Mouse (Mus musculus) embryonic facial prominence, embryonic 10.5 days (tissue): ENCODE data around the gene Dpy19l1. TPM values are rescaled to one million over a fixed set of nuclear protein-coding genes. Genes with fewer than 3 reads are reported as not detected.

Source experiments
- DNase-seq: peaks from one replicate; pipeline ENCODE4 v3.0.0-alpha.2; 2017; ENCODE audit warnings: low spot score
- H3K27ac ChIP-seq: fragments of 300-500 bp; sonication (generic); replicated peaks from 2 replicates; pipeline ENCODE4 v1.5.1; 2016; ENCODE audit warnings: mild to moderate bottlenecking
- H3K27me3 ChIP-seq: fragments of 300-500 bp; sonication (generic); replicated peaks from 2 replicates; pipeline ENCODE4 v1.6.1; 2016; ENCODE audit warnings: low read depth, mild to moderate bottlenecking; ENCODE audit not compliant: poor library complexity, severe bottlenecking
- H3K36me3 ChIP-seq: fragments of 300-500 bp; sonication (generic); replicated peaks from 2 replicates; pipeline ENCODE4 v1.6.1; 2016; ENCODE audit warnings: mild to moderate bottlenecking, moderate library complexity
- H3K4me1 ChIP-seq: fragments of 300-500 bp; sonication (generic); 2 replicates; pipeline ENCODE4 v1.6.1; 2016
- H3K4me3 ChIP-seq: fragments of 300-500 bp; sonication (generic); 2 replicates; pipeline ENCODE4 v1.5.1; 2016; ENCODE audit warnings: mild to moderate bottlenecking, moderate library complexity
- H3K9me3 ChIP-seq: fragments of 300-500 bp; sonication (generic); 2 replicates; pipeline ENCODE4 v1.6.1; 2016; ENCODE audit warnings: mild to moderate bottlenecking
- WGBS: fragments of 180-500 bp; shearing (Covaris S2); methylation state at CpG from one replicate; pipeline ENCODE4 v1.1.7; 2016; 5-methylcytosine and 5-hydroxymethylcytosine counted together
- polyA plus RNA-seq: library from polyadenylated mRNA; unstranded; fragments of >200 nt; fragmentation: Nextera tagmentation; extraction: Ambion mirVana; gene quantifications from 2 replicates; pipeline ENCODE4 v1.2.1, GENCODE M21; 2016

Gene Dpy19l1
- polyA plus RNA-seq, 1 experiment from 2014 or later: 9.2 TPM

GRCm38 (mm10) chr9:24453833-24454232 lies 49.1 kb downstream of the Dpy19l1 start:
- Histone ChIP-seq H3K4me3 (no peak overlapping the region), H3K9me3 (no peaks in the 10 kb centered on the region), H3K27ac (no peak overlapping the region), H3K36me3 (peaks cover 3% of the 10 kb centered on the region; the same call in 1 of the 2 replicates), H3K4me1 (no peaks in the 10 kb centered on the region), H3K27me3 (no peaks in the 10 kb centered on the region)
- DNase-seq: no peak
- WGBS: 91% methylated on average over 12 of the region's 12 CpGs

GRCm38 (mm10) chr9:24450976-24451375 lies 52.0 kb downstream of the Dpy19l1 start:
- Histone ChIP-seq H3K4me1 (no peaks in the 10 kb centered on the region), H3K27ac (no peak overlapping the region), H3K9me3 (no peaks in the 10 kb centered on the region), H3K4me3 (no peak overlapping the region), H3K36me3 (peaks cover 10% of the 10 kb centered on the region), H3K27me3 (no peaks in the 10 kb centered on the region)
- 82% methylated on average over 3 of the region's 3 CpGs for WGBS
- DNase-seq: no peak

GRCm38 (mm10) chr9:24450524-24450923 lies 52.4 kb downstream of the Dpy19l1 start:
- peaks cover 12% of the 10 kb centered on the region for H3K36me3 ChIP-seq
- no peak overlapping the region for H3K4me3 ChIP-seq
- H3K27ac ChIP-seq: no peak overlapping the region
- no peak for DNase-seq
- H3K9me3 ChIP-seq: no peaks in the 10 kb centered on the region
- H3K4me1 ChIP-seq: no peaks in the 10 kb centered on the region
- no peaks in the 10 kb centered on the region for H3K27me3 ChIP-seq
- 87% methylated on average over 7 of the region's 7 CpGs for WGBS

- Histone ChIP-seq H3K9me3 (no peaks in the 10 kb centered on the region), H3K27ac (no peak overlapping the region), H3K27me3 (no peaks in the 10 kb centered on the region), H3K4me1 (no peaks in the 10 kb centered on the region), H3K36me3 (peaks cover 13% of the 10 kb centered on the region), H3K4me3 (no peak overlapping the region)
- no peak for DNase-seq
- 85% methylated on average over 2 of the region's 2 CpGs for WGBS
Measured at GRCm38 (mm10) chr9:24434901-24435300, 68.0 kb downstream of the Dpy19l1 start.

GRCm38 (mm10) chr9:24429721-24430120 lies 73.2 kb downstream of the Dpy19l1 start:
- Histone ChIP-seq H3K27ac (no peak overlapping the region), H3K4me1 (no peaks in the 10 kb centered on the region), H3K27me3 (no peaks in the 10 kb centered on the region), H3K36me3 (peaks cover 29% of the 10 kb centered on the region), H3K9me3 (no peaks in the 10 kb centered on the region), H3K4me3 (no peak overlapping the region)
- no peak for DNase-seq

- Histone ChIP-seq H3K4me3 (no peak overlapping the region), H3K36me3 (peaks cover 41% of the 10 kb centered on the region), H3K27ac (no peak overlapping the region), H3K27me3 (no peaks in the 10 kb centered on the region), H3K9me3 (no peaks in the 10 kb centered on the region), H3K4me1 (no peaks in the 10 kb centered on the region)
- DNase-seq: no peak
- WGBS: 93% methylated on average over 1 of the region's 1 CpGs
Measured at GRCm38 (mm10) chr9:24425679-24426078, 77.3 kb downstream of the Dpy19l1 start.

GRCm38 (mm10) chr9:24423241-24423640 lies 79.7 kb downstream of the Dpy19l1 start:
- Histone ChIP-seq H3K9me3 (0 out of 2 replicates have a peak, but pooled peaks cover 2% of the 10 kb centered on the region), H3K36me3 (peaks cover 50% of the 10 kb centered on the region), H3K4me1 (no peaks in the 10 kb centered on the region), H3K4me3 (no peak overlapping the region), H3K27ac (no peak overlapping the region), H3K27me3 (no peaks in the 10 kb centered on the region)
- 94% methylated on average over 8 of the region's 8 CpGs for WGBS
- no peak for DNase-seq

- no peak overlapping the region for H3K27ac ChIP-seq
- no peak for DNase-seq
- H3K4me3 ChIP-seq: no peak overlapping the region
- H3K36me3 ChIP-seq: peaks cover 56% of the 10 kb centered on the region
- H3K4me1 ChIP-seq: no peaks in the 10 kb centered on the region
- H3K9me3 ChIP-seq: 0 out of 2 replicates have a peak, but pooled peaks cover 2% of the 10 kb centered on the region
- no peaks in the 10 kb centered on the region for H3K27me3 ChIP-seq
- 79% methylated on average over 1 of the region's 1 CpGs for WGBS
Measured at GRCm38 (mm10) chr9:24421888-24422287, 81.1 kb downstream of the Dpy19l1 start.

GRCm38 (mm10) chr9:24421221-24421620 lies 81.7 kb downstream of the Dpy19l1 start:
- no peaks in the 10 kb centered on the region for H3K4me1 ChIP-seq
- H3K27me3 ChIP-seq: no peaks in the 10 kb centered on the region
- H3K4me3 ChIP-seq: no peak overlapping the region
- WGBS: 94% methylated on average over 3 of the region's 3 CpGs
- DNase-seq: no peak
- H3K9me3 ChIP-seq: 0 out of 2 replicates have a peak, but pooled peaks cover 2% of the 10 kb centered on the region
- peaks cover 56% of the 10 kb centered on the region for H3K36me3 ChIP-seq
- no peak overlapping the region for H3K27ac ChIP-seq

GRCm38 (mm10) chr9:24420144-24420543 lies 82.8 kb downstream of the Dpy19l1 start:
- Histone ChIP-seq H3K36me3 (peaks cover 51% of the 10 kb centered on the region), H3K4me3 (no peak overlapping the region), H3K27ac (no peak overlapping the region), H3K27me3 (no peaks in the 10 kb centered on the region), H3K9me3 (0 out of 2 replicates have a peak, but pooled peaks cover 2% of the 10 kb centered on the region), H3K4me1 (no peaks in the 10 kb centered on the region)
- no peak for DNase-seq
- 96% methylated on average over 4 of the region's 4 CpGs for WGBS

- 88% methylated on average over 5 of the region's 5 CpGs for WGBS
- no peak for DNase-seq
- Histone ChIP-seq H3K4me3 (no peak overlapping the region), H3K4me1 (no peaks in the 10 kb centered on the region), H3K27me3 (no peaks in the 10 kb centered on the region), H3K9me3 (0 out of 2 replicates have a peak, but pooled peaks cover 2% of the 10 kb centered on the region), H3K36me3 (peaks cover 52% of the 10 kb centered on the region), H3K27ac (no peak overlapping the region)
Measured at GRCm38 (mm10) chr9:24418281-24418680, 84.7 kb downstream of the Dpy19l1 start.

- no peaks in the 10 kb centered on the region for H3K27me3 ChIP-seq
- H3K4me1 ChIP-seq: no peaks in the 10 kb centered on the region
- H3K27ac ChIP-seq: no peak overlapping the region
- WGBS: 94% methylated on average over 8 of the region's 8 CpGs
- H3K9me3 ChIP-seq: no peaks in the 10 kb centered on the region
- H3K36me3 ChIP-seq: peaks cover 14% of the 10 kb centered on the region
- H3K4me3 ChIP-seq: no peak overlapping the region
- no peak for DNase-seq
Measured at GRCm38 (mm10) chr9:24411483-24411882, 91.5 kb downstream of the Dpy19l1 start.

- DNase-seq: no peak
- H3K36me3 ChIP-seq: peaks cover 14% of the 10 kb centered on the region
- WGBS: 89% methylated on average over 1 of the region's 1 CpGs
Measured at GRCm38 (mm10) chr9:24410439-24410838, 92.5 kb downstream of the Dpy19l1 start.

GRCm38 (mm10) chr9:24407992-24408391 lies 94.9 kb downstream of the Dpy19l1 start:
- H3K9me3 ChIP-seq: no peaks in the 10 kb centered on the region
- H3K27me3 ChIP-seq: no peaks in the 10 kb centered on the region
- no peak for DNase-seq
- H3K4me3 ChIP-seq: no peak overlapping the region
- no peaks in the 10 kb centered on the region for H3K4me1 ChIP-seq
- no peak overlapping the region for H3K27ac ChIP-seq
- peaks cover 5% of the 10 kb centered on the region for H3K36me3 ChIP-seq
- WGBS: 77% methylated on average over 3 of the region's 3 CpGs

More at GRCm38 (mm10) chr9:24410439-24410838, 92.5 kb downstream of the Dpy19l1 start:
- no peak overlapping the region for H3K27ac ChIP-seq
- H3K9me3 ChIP-seq: no peaks in the 10 kb centered on the region
- H3K4me3 ChIP-seq: no peak overlapping the region
- no peaks in the 10 kb centered on the region for H3K4me1 ChIP-seq
- H3K27me3 ChIP-seq: no peaks in the 10 kb centered on the region
